Mouse (Mus musculus) intestine, embryonic 16.5 days (tissue): ENCODE data around the gene Trmt13. TPM values are rescaled to one million over a fixed set of nuclear protein-coding genes. Genes with fewer than 3 reads are reported as not detected.

Source experiments
- ATAC-seq: fragments of 200-750 bp; cut with Nextera tagmentation; 2 replicates; pipeline ENCODE4 v1.8.0; 2017; ENCODE audit warnings: moderate TSS enrichment, moderate library complexity
- H3K27ac ChIP-seq: fragments of 300-500 bp; sonication (generic); 2 replicates; pipeline ENCODE4 v1.5.1; 2014; ENCODE audit warnings: mild to moderate bottlenecking, low read length
- H3K27me3 ChIP-seq: fragments of 300-500 bp; sonication (generic); replicated peaks from 2 replicates; pipeline ENCODE4 v1.6.1; 2014; ENCODE audit warnings: low read length, control low read depth, mixed read lengths; ENCODE audit not compliant: control insufficient read depth, insufficient read depth
- H3K36me3 ChIP-seq: fragments of 300-500 bp; sonication (generic); 2 replicates; pipeline ENCODE4 v1.6.1; 2014; ENCODE audit warnings: low read length, control low read depth; ENCODE audit not compliant: control insufficient read depth, insufficient read depth
- H3K4me1 ChIP-seq: fragments of 300-500 bp; sonication (generic); 2 replicates; pipeline ENCODE4 v1.6.1; 2014; ENCODE audit warnings: low read length, control low read depth, mixed read lengths; ENCODE audit not compliant: control insufficient read depth, insufficient read depth
- H3K4me2 ChIP-seq: fragments of 300-500 bp; sonication (generic); 2 replicates; pipeline ENCODE4 v1.6.1; 2014; ENCODE audit warnings: low read depth, low read length, control low read depth
- H3K4me3 ChIP-seq: fragments of 300-500 bp; sonication (generic); 2 replicates; pipeline ENCODE4 v1.5.1; 2014; ENCODE audit warnings: mild to moderate bottlenecking, low read length
- H3K9ac ChIP-seq: fragments of 300-500 bp; sonication (generic); 2 replicates; pipeline ENCODE4 v1.6.1; 2014; ENCODE audit warnings: low read depth, low read length
- H3K9me3 ChIP-seq: fragments of 300-500 bp; sonication (generic); 2 replicates; pipeline ENCODE4 v1.6.1; 2016; ENCODE audit warnings: low read length, control low read depth; ENCODE audit not compliant: control insufficient read depth
- WGBS: fragments of 180-500 bp; shearing (Covaris S2); extraction: QIAGEN DNeasy Blood & Tissue Kit; methylation state at CpG from one replicate; pipeline ENCODE4 v1.1.7; 2014; 5-methylcytosine and 5-hydroxymethylcytosine counted together
- polyA plus RNA-seq: library from polyadenylated mRNA; unstranded; fragments of >200 nt; fragmentation: Nextera tagmentation; extraction: Ambion mirVana; gene quantifications from 2 replicates; pipeline ENCODE4 v1.2.1, GENCODE M21; 2015

The Trmt13 gene
- polyA plus RNA-seq, 1 experiment from 2014 or later = 20.5 TPM

DNA sequence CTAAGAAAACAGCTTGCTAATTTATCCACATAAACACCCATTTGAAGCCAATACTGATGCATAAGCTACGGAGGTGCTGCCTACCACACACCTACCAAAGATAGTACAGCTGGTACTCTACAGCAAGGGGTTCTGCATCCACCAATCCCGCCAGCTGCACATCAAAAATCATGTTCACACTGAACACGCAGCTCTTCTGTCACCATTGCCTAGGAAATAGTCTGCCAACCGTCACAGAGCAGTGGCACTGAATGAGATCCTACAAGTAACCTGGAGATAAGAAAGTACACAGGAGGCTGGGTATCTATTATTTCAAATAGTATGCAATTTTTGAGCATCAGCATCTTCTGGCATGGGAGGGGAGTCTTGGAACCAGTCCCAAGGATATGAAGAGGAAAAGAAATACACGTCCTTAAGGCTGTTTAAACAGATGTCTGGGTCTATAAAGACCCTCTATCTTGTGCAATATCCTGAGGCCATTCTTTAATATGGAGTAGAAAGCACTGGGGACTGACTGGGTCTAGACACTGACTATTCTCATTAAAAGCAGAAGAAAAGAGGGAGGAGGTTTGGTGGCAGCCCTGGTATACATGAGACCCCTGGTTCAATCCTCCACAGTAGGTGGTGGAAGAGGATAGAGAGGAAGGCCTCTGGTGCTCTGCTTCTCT is 39.0 kb upstream of the Trmt13 start:
- no peak overlapping the region for H3K4me2 ChIP-seq
- H3K27ac ChIP-seq = no peak overlapping the region
- ATAC-seq = no peak
- H3K4me3 ChIP-seq = no peak overlapping the region
- H3K9me3 ChIP-seq = no peaks in the 10 kb centered on the region
- H3K27me3 ChIP-seq = no peaks in the 10 kb centered on the region
- H3K36me3 ChIP-seq = no peaks in the 10 kb centered on the region
- 67% methylated on average over 5 of the region's 5 CpGs for WGBS
- H3K9ac ChIP-seq = no peak overlapping the region
- H3K4me1 ChIP-seq = peaks cover 12% of the 10 kb centered on the region; the same call in 1 of the 2 replicates

- Histone ChIP-seq H3K4me1 (peaks cover 9% of the 10 kb centered on the region; the same call in 1 of the 2 replicates), H3K4me3 (no peak overlapping the region), H3K36me3 (no peaks in the 10 kb centered on the region), H3K27ac (no peak overlapping the region), H3K9ac (no peak overlapping the region), H3K4me2 (no peak overlapping the region), H3K27me3 (no peaks in the 10 kb centered on the region), H3K9me3 (no peaks in the 10 kb centered on the region)
- ATAC-seq = no peak
- 62% methylated on average over 3 of the region's 3 CpGs for WGBS
These were observed 37.7 kb upstream of the Trmt13 start for GRCm38 (mm10) chr3:116652033-116652446.

GRCm38 (mm10) chr3:116650698-116651097 is 36.3 kb upstream of the Trmt13 start:
- Histone ChIP-seq H3K4me1 (0 out of 2 replicates have a peak, but pooled peaks cover 6% of the 10 kb centered on the region), H3K9me3 (no peaks in the 10 kb centered on the region), H3K27ac (no peak overlapping the region), H3K4me3 (no peak overlapping the region), H3K27me3 (no peaks in the 10 kb centered on the region), H3K36me3 (no peaks in the 10 kb centered on the region), H3K4me2 (no peak overlapping the region), H3K9ac (no peak overlapping the region)
- no peak for ATAC-seq
- 95% methylated on average over 9 of the region's 9 CpGs for WGBS

GRCm38 (mm10) chr3:116648805-116649204 is 34.4 kb upstream of the Trmt13 start:
- no peaks in the 10 kb centered on the region for H3K9me3 ChIP-seq
- 0 out of 2 replicates have a peak, but pooled peaks cover 5% of the 10 kb centered on the region for H3K4me1 ChIP-seq
- ATAC-seq = no peak
- H3K36me3 ChIP-seq = no peaks in the 10 kb centered on the region
- H3K27ac ChIP-seq = no peak overlapping the region
- no peak overlapping the region for H3K9ac ChIP-seq
- no peak overlapping the region for H3K4me2 ChIP-seq
- 90% methylated on average over 7 of the region's 7 CpGs for WGBS
- no peaks in the 10 kb centered on the region for H3K27me3 ChIP-seq
- H3K4me3 ChIP-seq = no peak overlapping the region

GRCm38 (mm10) chr3:116646387-116646786 is 32.0 kb upstream of the Trmt13 start:
- 92% methylated on average over 1 of the region's 1 CpGs for WGBS
- no peaks in the 10 kb centered on the region for H3K4me1 ChIP-seq
- peaks cover 10% of the 10 kb centered on the region for H3K36me3 ChIP-seq
- H3K27ac ChIP-seq = no peak overlapping the region
- H3K4me3 ChIP-seq = no peak overlapping the region
- no peaks in the 10 kb centered on the region for H3K9me3 ChIP-seq
- no peak overlapping the region for H3K4me2 ChIP-seq
- no peak overlapping the region for H3K9ac ChIP-seq
- H3K27me3 ChIP-seq = no peaks in the 10 kb centered on the region
- ATAC-seq = no peak

DNA sequence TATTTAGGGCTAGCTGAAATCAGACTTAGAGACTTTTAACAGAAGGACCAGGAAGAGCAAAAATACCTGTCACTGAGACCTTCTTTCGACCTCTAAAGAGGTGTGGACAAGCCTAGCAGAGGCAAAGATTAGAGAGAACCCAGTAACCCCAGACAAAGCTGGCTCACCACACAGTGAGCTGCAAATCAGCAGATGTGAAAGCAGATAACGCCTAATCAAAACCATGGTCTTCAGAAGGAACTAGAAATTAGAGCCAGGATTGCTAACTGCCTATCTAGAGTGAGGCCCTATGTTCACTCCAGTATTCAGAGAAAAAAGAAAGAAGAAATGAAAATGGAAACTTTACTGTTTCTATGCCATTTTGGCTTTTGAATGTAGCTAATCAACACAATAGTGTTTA is 28.0 kb upstream of the Trmt13 start:
- peaks cover 18% of the 10 kb centered on the region for H3K36me3 ChIP-seq
- WGBS = 95% methylated on average over 2 of the region's 2 CpGs

DNA sequence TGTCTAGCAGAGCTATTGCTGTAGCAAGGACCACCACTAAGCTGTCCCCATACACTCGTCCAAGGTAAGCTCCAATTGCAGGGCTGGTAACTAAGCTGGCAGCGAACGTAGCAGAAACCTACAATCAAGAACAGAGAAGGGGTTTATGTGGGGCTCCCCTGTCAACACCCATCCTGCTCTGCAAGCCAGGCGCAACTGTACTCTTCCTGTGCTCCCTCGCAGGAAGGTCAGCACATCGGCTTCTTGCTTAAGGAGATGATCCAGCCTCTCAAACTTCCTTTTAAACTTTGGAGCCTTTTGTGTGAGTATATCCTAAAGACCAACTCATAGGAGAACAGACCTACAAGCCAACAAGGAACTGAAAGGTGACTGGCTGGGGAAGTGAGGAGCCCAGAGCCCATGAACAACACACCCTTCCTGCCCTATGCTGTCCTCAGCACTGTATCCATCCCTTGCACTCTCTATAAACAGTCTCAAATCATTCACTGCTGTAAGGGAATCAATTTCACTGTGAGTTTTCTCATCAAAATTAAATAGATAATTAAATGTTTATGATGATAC is 27.5 kb upstream of the Trmt13 start:
- no peaks in the 10 kb centered on the region for H3K4me1 ChIP-seq
- no peak overlapping the region for H3K4me3 ChIP-seq
- WGBS = 90% methylated on average over 6 of the region's 6 CpGs
- H3K4me2 ChIP-seq = no peak overlapping the region
- ATAC-seq = no peak
- H3K27me3 ChIP-seq = no peaks in the 10 kb centered on the region
- H3K27ac ChIP-seq = no peak overlapping the region
- no peak overlapping the region for H3K9ac ChIP-seq
- H3K36me3 ChIP-seq = peaks cover 18% of the 10 kb centered on the region
- H3K9me3 ChIP-seq = no peaks in the 10 kb centered on the region

More for the DNA sequence above, 28.0 kb upstream of the Trmt13 start:
- H3K4me3 ChIP-seq = no peak overlapping the region
- ATAC-seq = no peak
- no peaks in the 10 kb centered on the region for H3K9me3 ChIP-seq
- no peak overlapping the region for H3K27ac ChIP-seq
- H3K4me1 ChIP-seq = no peaks in the 10 kb centered on the region
- H3K4me2 ChIP-seq = no peak overlapping the region
- H3K9ac ChIP-seq = no peak overlapping the region
- no peaks in the 10 kb centered on the region for H3K27me3 ChIP-seq

GRCm38 (mm10) chr3:116640024-116640423 is 25.6 kb upstream of the Trmt13 start:
- Histone ChIP-seq H3K4me1 (no peaks in the 10 kb centered on the region), H3K36me3 (peaks cover 25% of the 10 kb centered on the region), H3K27ac (no peak overlapping the region), H3K9me3 (no peaks in the 10 kb centered on the region), H3K9ac (no peak overlapping the region), H3K27me3 (no peaks in the 10 kb centered on the region), H3K4me2 (no peak overlapping the region), H3K4me3 (no peak overlapping the region)
- 85% methylated on average over 1 of the region's 1 CpGs for whole genome bisulfite sequencing
- ATAC-seq = no peak

GRCm38 (mm10) chr3:116638572-116638971 is 24.2 kb upstream of the Trmt13 start:
- 86% methylated on average over 7 of the region's 7 CpGs for WGBS
- Histone ChIP-seq H3K36me3 (peaks cover 25% of the 10 kb centered on the region), H3K4me2 (no peak overlapping the region), H3K4me3 (no peak overlapping the region), H3K4me1 (no peaks in the 10 kb centered on the region), H3K27ac (no peak overlapping the region), H3K9ac (no peak overlapping the region), H3K27me3 (no peaks in the 10 kb centered on the region), H3K9me3 (no peaks in the 10 kb centered on the region)
- ATAC-seq = no peak
